Mouse (Mus musculus) T-helper 1 cell (primary cell): ENCODE results near the gene Akap3.

Experiments
- in situ Hi-C: fragments of 300-600 bp; cut with MboI, MseI; formaldehyde crosslinking; loops from one replicate; pipeline ENCODE4 v1.15.1; 2025; ENCODE audit warnings: high pct_unique_total_duplicates

Gene Akap3

GRCm38 (mm10) chr6:126852881-126853280, at the start of gene Akap3:
TSS of gene Akap3 (plus strand) at chr6:126853098.
- in situ Hi-C loops: loop anchor here (10.0 kb wide), 1 partner anchor 1342 kb away; no protein-coding TSS in a partner anchor

GRCm38 (mm10) chr6:126806783-126807182, 46.1 kb upstream of the Akap3 start:
- in situ Hi-C loops: no loop called here

GRCm38 (mm10) chr6:126808134-126808533, 44.8 kb upstream of the Akap3 start:
- in situ Hi-C loops: no loop called here

GRCm38 (mm10) chr6:126808561-126808960, 44.3 kb upstream of the Akap3 start:
- in situ Hi-C loops: no loop called here

- in situ Hi-C loops: no loop called here
These were observed 41.4 kb upstream of the Akap3 start for GRCm38 (mm10) chr6:126811481-126811880.

GRCm38 (mm10) chr6:126815206-126815750, 37.6 kb upstream of the Akap3 start:
- in situ Hi-C loops: no loop called here

GRCm38 (mm10) chr6:126816338-126816737, 36.6 kb upstream of the Akap3 start:
- in situ Hi-C loops: no loop called here

GRCm38 (mm10) chr6:126823087-126823486, 29.8 kb upstream of the Akap3 start:
- in situ Hi-C loops: no loop called here

GRCm38 (mm10) chr6:126836628-126837027, 16.3 kb upstream of the Akap3 start:
- in situ Hi-C loops: no loop called here

- in situ Hi-C loops: no loop called here
These were observed 3.9 kb upstream of the Akap3 start, which contains the start of gene Ndufa9 for GRCm38 (mm10) chr6:126848712-126849704. TSS of gene Ndufa9 (minus strand) at chr6:126849136.

GRCm38 (mm10) chr6:126877118-126877517, 24.2 kb downstream of the Akap3 start:
- in situ Hi-C loops: no loop called here

- in situ Hi-C loops: no loop called here
These were observed 54.5 kb downstream of the Akap3 start for GRCm38 (mm10) chr6:126907378-126907777.

- in situ Hi-C loops: no loop called here
These were observed 55.0 kb downstream of the Akap3 start for GRCm38 (mm10) chr6:126907876-126908275.

GRCm38 (mm10) chr6:126910727-126911126, 57.8 kb downstream of the Akap3 start:
- in situ Hi-C loops: no loop called here

- in situ Hi-C loops: no loop called here
These were observed 62.0 kb downstream of the Akap3 start for GRCm38 (mm10) chr6:126914928-126915327.

GRCm38 (mm10) chr6:126921111-126921881, 68.4 kb downstream of the Akap3 start, which contains the start of gene Dyrk4:
TSS of gene Dyrk4 (minus strand) at chr6:126921839.
- in situ Hi-C loops: loop anchor here (10.0 kb wide), 1 partner anchor 1084 kb away; no protein-coding TSS in a partner anchor
